Mouse (Mus musculus): Measurements from ENCODE around the gene Mettl22.

DNA sequence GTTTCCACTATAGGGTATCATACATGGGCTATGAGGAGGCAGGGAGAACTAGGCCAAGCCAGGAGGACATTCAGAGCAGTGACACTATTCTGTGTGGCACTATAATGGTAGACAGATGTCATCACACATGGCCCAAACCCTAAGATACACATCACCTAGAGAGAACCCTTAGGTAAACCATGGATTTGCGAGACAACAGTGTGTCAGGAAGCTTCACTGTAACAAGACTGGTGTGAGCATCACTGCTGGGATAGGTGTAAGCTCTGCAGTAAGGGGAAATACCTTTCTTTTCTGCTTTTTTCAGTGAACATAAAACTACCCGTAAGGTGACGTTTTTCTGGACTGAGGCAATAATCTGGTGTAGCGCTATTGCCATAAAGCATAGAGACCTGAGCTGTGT lies 12.2 kb upstream of the Mettl22 start:
- TF ChIP-seq CTCF (IDR thresholded peaks at IDR 0.05) (no peak), EP300 (IDR thresholded peaks at IDR 0.05; ENCODE audit: insufficient read depth, low read depth, low read length) (no peak)
